Mouse (Mus musculus): ENCODE measurements at regions not wholly inside any gene's neighbourhood (a gene's known extent, or its start where the extent isn't known, plus 50 kb on each side); places are given as distances from the start of the nearest gene placed in this dataset.
A peak's percentile ranks its signal among the peaks of the same experiment; 100 is the strongest.

- H3K4me2 ChIP-seq = no peak overlapping the region
- H3K4me1 ChIP-seq (ENCODE audit: control insufficient read depth, insufficient read depth, low read length) = no peaks in the 10 kb centered on the region
- 95% methylated on average over 1 of the region's 1 CpGs for whole genome bisulfite sequencing
- no peak overlapping the region for H3K9ac ChIP-seq (ENCODE audit: low read length)
- H3K27me3 ChIP-seq (ENCODE audit: control insufficient read depth, insufficient read depth, low read length) = no peaks in the 10 kb centered on the region
- H3K9me3 ChIP-seq (ENCODE audit: control insufficient read depth, low read length) = no peaks in the 10 kb centered on the region
- no peak overlapping the region for H3K4me3 ChIP-seq (ENCODE audit: low read depth, low read length)
- no peaks in the 10 kb centered on the region for H3K36me3 ChIP-seq (ENCODE audit: control insufficient read depth, insufficient read depth, low read length)
- DNase-seq (ENCODE audit: low spot score, missing footprints) = no peak
- H3K27ac ChIP-seq (ENCODE audit: low read depth, low read length) = no peak overlapping the region
- no peak for ATAC-seq (ENCODE audit: low FRiP score)
Observed at GRCm38 (mm10) chr5:83091483-83091882, 263.5 kb downstream of the Tecrl start.

GRCm38 (mm10) chr5:83054819-83055218, 300.2 kb downstream of the Tecrl start:
- ATAC-seq (ENCODE audit: low FRiP score) = no peak
- no peak overlapping the region for H3K4me3 ChIP-seq (ENCODE audit: low read depth, low read length)
- no peak for DNase-seq (ENCODE audit: low spot score, missing footprints)
- WGBS = 90% methylated on average over 3 of the region's 3 CpGs
- H3K9me3 ChIP-seq (ENCODE audit: control insufficient read depth, low read length) = no peaks in the 10 kb centered on the region
- no peaks in the 10 kb centered on the region for H3K4me1 ChIP-seq (ENCODE audit: control insufficient read depth, insufficient read depth, low read length)
- H3K36me3 ChIP-seq (ENCODE audit: control insufficient read depth, insufficient read depth, low read length) = no peaks in the 10 kb centered on the region
- H3K27me3 ChIP-seq (ENCODE audit: control insufficient read depth, insufficient read depth, low read length) = no peaks in the 10 kb centered on the region
- H3K4me2 ChIP-seq = no peak overlapping the region
- H3K27ac ChIP-seq (ENCODE audit: low read depth, low read length) = no peak overlapping the region
- no peak overlapping the region for H3K9ac ChIP-seq (ENCODE audit: low read length)

GRCm38 (mm10) chr5:83047214-83047613, 307.8 kb downstream of the Tecrl start:
- Histone ChIP-seq H3K4me3 (ENCODE audit: low read depth, low read length) (no peak overlapping the region), H3K4me1 (ENCODE audit: control insufficient read depth, insufficient read depth, low read length) (no peaks in the 10 kb centered on the region), H3K27me3 (ENCODE audit: control insufficient read depth, insufficient read depth, low read length) (no peaks in the 10 kb centered on the region), H3K36me3 (ENCODE audit: control insufficient read depth, insufficient read depth, low read length) (no peaks in the 10 kb centered on the region), H3K27ac (ENCODE audit: low read depth, low read length) (no peak overlapping the region), H3K9ac (ENCODE audit: low read length) (no peak overlapping the region), H3K4me2 (no peak overlapping the region), H3K9me3 (ENCODE audit: control insufficient read depth, low read length) (no peaks in the 10 kb centered on the region)
- no peak for ATAC-seq (ENCODE audit: low FRiP score)
- DNase-seq (ENCODE audit: low spot score, missing footprints) = no peak
- WGBS = 93% methylated on average over 1 of the region's 1 CpGs

GRCm38 (mm10) chr5:83029703-83030102, 325.3 kb downstream of the Tecrl start:
- no peak overlapping the region for H3K4me3 ChIP-seq (ENCODE audit: low read depth, low read length)
- WGBS = 81% methylated on average over 2 of the region's 2 CpGs
- ATAC-seq (ENCODE audit: low FRiP score) (no peak), DNase-seq (ENCODE audit: low spot score, missing footprints) (no peak)
- H3K9ac ChIP-seq (ENCODE audit: low read length) = no peak overlapping the region
- H3K4me1 ChIP-seq (ENCODE audit: control insufficient read depth, insufficient read depth, low read length) = no peaks in the 10 kb centered on the region
- no peaks in the 10 kb centered on the region for H3K36me3 ChIP-seq (ENCODE audit: control insufficient read depth, insufficient read depth, low read length)
- H3K27ac ChIP-seq (ENCODE audit: low read depth, low read length) = no peak overlapping the region
- H3K4me2 ChIP-seq = no peak overlapping the region
- no peaks in the 10 kb centered on the region for H3K9me3 ChIP-seq (ENCODE audit: control insufficient read depth, low read length)
- no peaks in the 10 kb centered on the region for H3K27me3 ChIP-seq (ENCODE audit: control insufficient read depth, insufficient read depth, low read length)

- no peak overlapping the region for H3K4me2 ChIP-seq
- no peaks in the 10 kb centered on the region for H3K9me3 ChIP-seq (ENCODE audit: control insufficient read depth, low read length)
- no peak overlapping the region for H3K27ac ChIP-seq (ENCODE audit: low read depth, low read length)
- no peaks in the 10 kb centered on the region for H3K4me1 ChIP-seq (ENCODE audit: control insufficient read depth, insufficient read depth, low read length)
- no peaks in the 10 kb centered on the region for H3K27me3 ChIP-seq (ENCODE audit: control insufficient read depth, insufficient read depth, low read length)
- ATAC-seq (ENCODE audit: low FRiP score) = no peak
- no peaks in the 10 kb centered on the region for H3K36me3 ChIP-seq (ENCODE audit: control insufficient read depth, insufficient read depth, low read length)
- no peak overlapping the region for H3K9ac ChIP-seq (ENCODE audit: low read length)
- H3K4me3 ChIP-seq (ENCODE audit: low read depth, low read length) = no peak overlapping the region
- peak; percentile 62 for DNase-seq (ENCODE audit: low spot score, missing footprints)
Observed at GRCm38 (mm10) chr5:83006038-83006437, 349.0 kb downstream of the Tecrl start.

GRCm38 (mm10) chr5:82989056-82989455, 365.9 kb downstream of the Tecrl start:
- no peak for DNase-seq (ENCODE audit: low spot score, missing footprints)
- H3K27me3 ChIP-seq (ENCODE audit: control insufficient read depth, insufficient read depth, low read length) = no peaks in the 10 kb centered on the region
- WGBS = 87% methylated on average over 5 of the region's 5 CpGs
- H3K9ac ChIP-seq (ENCODE audit: low read length) = no peak overlapping the region
- H3K27ac ChIP-seq (ENCODE audit: low read depth, low read length) = no peak overlapping the region
- H3K4me2 ChIP-seq = no peak overlapping the region
- H3K9me3 ChIP-seq (ENCODE audit: control insufficient read depth, low read length) = no peaks in the 10 kb centered on the region
- H3K4me3 ChIP-seq (ENCODE audit: low read depth, low read length) = no peak overlapping the region
- no peaks in the 10 kb centered on the region for H3K36me3 ChIP-seq (ENCODE audit: control insufficient read depth, insufficient read depth, low read length)
- no peak for ATAC-seq (ENCODE audit: low FRiP score)
- no peaks in the 10 kb centered on the region for H3K4me1 ChIP-seq (ENCODE audit: control insufficient read depth, insufficient read depth, low read length)

GRCm38 (mm10) chr5:82969315-82969714, 385.7 kb downstream of the Tecrl start:
- no peak for ATAC-seq (ENCODE audit: low FRiP score)
- WGBS = 89% methylated on average over 2 of the region's 2 CpGs
- no peak overlapping the region for H3K9ac ChIP-seq (ENCODE audit: low read length)

GRCm38 (mm10) chr5:82966824-82967223, 388.2 kb downstream of the Tecrl start:
- 31% methylated on average over 3 of the region's 3 CpGs for WGBS

More at GRCm38 (mm10) chr5:82969315-82969714, 385.7 kb downstream of the Tecrl start:
- DNase-seq (ENCODE audit: low spot score, missing footprints) = no peak
- Histone ChIP-seq H3K4me2 (no peak overlapping the region), H3K4me3 (ENCODE audit: low read depth, low read length) (no peak overlapping the region), H3K27ac (ENCODE audit: low read depth, low read length) (no peak overlapping the region), H3K4me1 (ENCODE audit: control insufficient read depth, insufficient read depth, low read length) (peaks cover 4% of the 10 kb centered on the region; the same call in 1 of the 2 replicates), H3K36me3 (ENCODE audit: control insufficient read depth, insufficient read depth, low read length) (no peaks in the 10 kb centered on the region), H3K27me3 (ENCODE audit: control insufficient read depth, insufficient read depth, low read length) (no peaks in the 10 kb centered on the region), H3K9me3 (ENCODE audit: control insufficient read depth, low read length) (no peaks in the 10 kb centered on the region)

GRCm38 (mm10) chr5:82966180-82966579, 388.8 kb downstream of the Tecrl start:
- Histone ChIP-seq H3K36me3 (ENCODE audit: control insufficient read depth, insufficient read depth, low read length) (no peaks in the 10 kb centered on the region), H3K4me2 (no peak overlapping the region)
- WGBS = 34% methylated on average over 5 of the region's 5 CpGs

More at GRCm38 (mm10) chr5:82966824-82967223, 388.2 kb downstream of the Tecrl start:
- Histone ChIP-seq H3K4me3 (ENCODE audit: low read depth, low read length) (no peak overlapping the region), H3K9ac (ENCODE audit: low read length) (no peak overlapping the region), H3K27me3 (ENCODE audit: control insufficient read depth, insufficient read depth, low read length) (no peaks in the 10 kb centered on the region), H3K4me1 (ENCODE audit: control insufficient read depth, insufficient read depth, low read length) (peaks cover 4% of the 10 kb centered on the region; the same call in 1 of the 2 replicates), H3K9me3 (ENCODE audit: control insufficient read depth, low read length) (no peaks in the 10 kb centered on the region), H3K4me2 (no peak overlapping the region), H3K36me3 (ENCODE audit: control insufficient read depth, insufficient read depth, low read length) (no peaks in the 10 kb centered on the region), H3K27ac (ENCODE audit: low read depth, low read length) (no peak overlapping the region)
- ATAC-seq (ENCODE audit: low FRiP score) = peak; percentile 83
- DNase-seq (ENCODE audit: low spot score, missing footprints) = no peak

More at GRCm38 (mm10) chr5:82966180-82966579, 388.8 kb downstream of the Tecrl start:
- peak; percentile 86 for ATAC-seq (ENCODE audit: low FRiP score)
- DNase-seq (ENCODE audit: low spot score, missing footprints) = peak; percentile 89
- Histone ChIP-seq H3K9ac (ENCODE audit: low read length) (no peak overlapping the region), H3K27me3 (ENCODE audit: control insufficient read depth, insufficient read depth, low read length) (no peaks in the 10 kb centered on the region), H3K27ac (ENCODE audit: low read depth, low read length) (peak overlapping the region; percentile 44; the same call in 1 of the 2 replicates), H3K4me1 (ENCODE audit: control insufficient read depth, insufficient read depth, low read length) (peaks cover 4% of the 10 kb centered on the region; the same call in 1 of the 2 replicates), H3K4me3 (ENCODE audit: low read depth, low read length) (no peak overlapping the region), H3K9me3 (ENCODE audit: control insufficient read depth, low read length) (no peaks in the 10 kb centered on the region)

All from midbrain, embryonic 11.5 days (tissue).